8 mouse cellular contexts compared by ENCODE assay signal in the genomic region with DNA sequence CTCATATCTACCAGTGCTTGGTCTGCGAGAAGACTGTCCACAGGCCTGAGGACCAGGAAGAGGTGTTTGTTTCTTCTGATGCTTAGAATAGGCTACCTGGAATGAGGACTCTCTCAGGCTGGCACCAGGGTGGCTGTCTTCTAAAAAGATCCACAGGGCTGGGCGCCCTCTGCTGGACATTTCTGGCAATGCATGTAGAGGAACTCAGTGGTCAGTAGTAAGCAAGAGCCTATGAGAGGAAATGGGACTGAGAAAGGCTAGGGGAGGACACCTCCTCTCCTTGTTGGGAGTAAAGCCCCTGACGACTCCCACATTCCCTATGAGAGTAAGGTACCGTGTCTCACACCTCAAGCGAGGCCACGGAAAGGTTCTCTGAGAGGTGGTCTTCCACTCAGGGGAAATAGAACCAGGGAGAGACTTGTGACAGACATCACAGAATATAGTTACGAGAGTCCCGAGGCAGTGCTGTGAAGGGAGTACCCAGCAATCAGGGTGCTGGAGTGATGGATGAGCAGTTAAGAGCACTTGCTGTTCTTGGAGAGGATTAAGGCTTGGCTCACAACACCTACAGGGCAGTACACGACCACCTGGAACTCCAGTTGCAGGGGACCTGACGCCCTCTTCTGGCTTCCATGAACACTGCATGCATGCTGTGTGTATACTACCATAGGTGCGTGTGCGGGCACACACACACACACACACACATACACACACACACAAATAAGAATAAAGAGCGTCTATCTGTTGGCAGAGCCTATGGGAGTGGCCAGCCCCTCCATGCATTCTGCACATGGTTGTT. TPM values are rescaled to one million over a fixed set of nuclear protein-coding genes. Genes with fewer than 3 reads are reported as not detected.
DNase-seq lines count a peak whose midpoint lies in the region; ATAC-seq lines count a peak whose summit lies in the region.

No protein-coding gene starts in this region.

- ATAC-seq in megakaryocyte-erythroid progenitor cell, adult 5-6 weeks (replicated peaks; ENCODE audit: low FRiP score, low TSS enrichment, poor library complexity, severe bottlenecking), result peak; percentile 79

- peak; percentile 91 for DNase-seq in ZHBTc4 (ENCODE audit: low read depth, low spot score)
- DNase-seq in cerebellum, postnatal 25 days, result peak; percentile 92 to 95
- DNase-seq in frontal cortex, postnatal 36 days (ENCODE audit: low spot score in 2 of 2), result peak; percentile 81 to 88
- peak; percentile 92 for DNase-seq in induced T-regulatory cell, adult 2 months (ENCODE audit: low read depth)
- DNase-seq in left cerebral cortex, adult 18-20 months (ENCODE audit: low spot score in 2 of 2), result peak; percentile 80 to 92
- peak; percentile 90 for DNase-seq in right cerebral cortex, postnatal 14 days
- DNase-seq in urinary bladder, postnatal 10 days (ENCODE audit: low spot score), result peak; percentile 67

RNA-seq across cellular contexts. Expression of gene Ccne1, which starts 34.6 kb away (rescaled TPM):
- 10 to 100 TPM; 16.7 to 22.8 TPM for total RNA-seq in left cerebral cortex, adult 18-20 months (2021)
- total RNA-seq in megakaryocyte-erythroid progenitor cell, adult 5-6 weeks (2014; fragmentation: Nextera tagmentation), result 111 and 130 TPM in 2 replicates
- total RNA-seq in megakaryocyte-erythroid progenitor cell, adult 5-6 weeks (2017), result 99.0 and 164 TPM in 2 replicates

RNA-seq across cellular contexts. Expression of gene 1600014C10Rik, which starts 41.1 kb away (rescaled TPM):
- total RNA-seq in left cerebral cortex, adult 18-20 months (2021), result 10 to 100 TPM; 24.5 to 26.3 TPM
- 8.6 and 9.2 TPM in 2 replicates for total RNA-seq in megakaryocyte-erythroid progenitor cell, adult 5-6 weeks (2014; fragmentation: Nextera tagmentation)
- 4.9 and 9.2 TPM in 2 replicates for total RNA-seq in megakaryocyte-erythroid progenitor cell, adult 5-6 weeks (2017)

Comparison
In these comparisons a context has a peak if more than half of its experiments do, and no peak if none do; other contexts are left out.
1. Peak in every context shown above with its lines: DNase-seq and ATAC-seq.
2. RNA of gene Ccne1, which starts 34.6 kb away (total RNA-seq): 99.0 to 164 TPM in megakaryocyte-erythroid progenitor cell, adult 5-6 weeks; 16.7 to 22.8 TPM in left cerebral cortex, adult 18-20 months; every median in the first group is over 4 times any median in the second.